Mouse (Mus musculus): ENCODE measurements around the gene Gm10775. TPM values are rescaled to one million over a fixed set of nuclear protein-coding genes. Genes with fewer than 3 reads are reported as not detected.

Gm10775 gene
- total RNA-seq, 2 experiments from 2014 or later, result not detected

Other genes starting within 250 kb of the Gm10775 start
- not detected for gene Spata31d1c, start 226.5 kb upstream of the Gm10775 start, total RNA-seq (2021)
- gene Prss47, start 206.8 kb upstream of the Gm10775 start, total RNA-seq (2021), result not detected
- 1 to 10 TPM; 6.5 to 6.6 TPM for gene Mfsd14b, start 146.6 kb upstream of the Gm10775 start, total RNA-seq (2021)
- not detected for gene Olfr465-ps1, start 121.5 kb upstream of the Gm10775 start, total RNA-seq (2021)
- not detected for gene Olfr466, start 109.3 kb upstream of the Gm10775 start, total RNA-seq (2021)
- gene Nlrp4f, start 53.6 kb upstream of the Gm10775 start, total RNA-seq (2021), result not detected
- 1 to 10 TPM; 8.4 to 9.0 TPM for gene Zfp369, start 19.3 kb downstream of the Gm10775 start, total RNA-seq (2021)

Data from gastrocnemius, postnatal 36 days (tissue).